Mouse (Mus musculus) hindbrain, embryonic 14.5 days (tissue): ENCODE measurements around the gene Ezh1. TPM values are rescaled to one million over a fixed set of nuclear protein-coding genes. Genes with fewer than 3 reads are reported as not detected.

ENCODE experiments used
- ATAC-seq: fragments of 200-750 bp; cut with Nextera tagmentation; 2 replicates; pipeline ENCODE4 v1.8.0; 2017; ENCODE audit warnings: moderate number of reproducible peaks, mild to moderate bottlenecking, moderate TSS enrichment, moderate library complexity; ENCODE audit not compliant: low FRiP score
- DNase-seq: peaks from one replicate; pipeline ENCODE4 v3.0.0-alpha.2; 2015; ENCODE audit warnings: low spot score
- H3K27ac ChIP-seq: fragments of 300-500 bp; sonication (generic); 2 replicates; pipeline ENCODE4 v1.5.1; 2014; ENCODE audit warnings: mild to moderate bottlenecking, moderate library complexity
- H3K27me3 ChIP-seq: fragments of 300-500 bp; sonication (generic); 2 replicates; pipeline ENCODE4 v1.6.1; 2014; ENCODE audit warnings: mild to moderate bottlenecking, low read length, mixed read lengths; ENCODE audit not compliant: control insufficient read depth, insufficient read depth
- H3K36me3 ChIP-seq: fragments of 300-500 bp; sonication (generic); replicated peaks from 2 replicates; pipeline ENCODE4 v1.6.1; 2014; ENCODE audit not compliant: control insufficient read depth, insufficient read depth
- H3K4me1 ChIP-seq: fragments of 300-500 bp; sonication (generic); replicated peaks from 2 replicates; pipeline ENCODE4 v1.6.1; 2014; ENCODE audit warnings: antibody characterized with exemption, low read length, mixed read lengths; ENCODE audit not compliant: control insufficient read depth, insufficient read depth
- H3K4me2 ChIP-seq: fragments of 300-500 bp; sonication (generic); replicated peaks from 2 replicates; pipeline ENCODE4 v1.6.1; 2014; ENCODE audit warnings: mild to moderate bottlenecking, moderate library complexity
- H3K4me3 ChIP-seq: fragments of 300-500 bp; sonication (generic); replicated peaks from 2 replicates; pipeline ENCODE4 v1.5.1; 2014; ENCODE audit warnings: mild to moderate bottlenecking, low read length
- H3K9ac ChIP-seq: fragments of 300-500 bp; sonication (generic); 2 replicates; pipeline ENCODE4 v1.6.1; 2014
- H3K9me3 ChIP-seq: fragments of 300-500 bp; sonication (generic); 2 replicates; pipeline ENCODE4 v1.6.1; 2016; ENCODE audit warnings: low read length; ENCODE audit not compliant: control insufficient read depth
- WGBS: fragments of 180-500 bp; shearing (Covaris S2); extraction: QIAGEN DNeasy Blood & Tissue Kit; methylation state at CpG from one replicate; pipeline ENCODE4 v1.1.7; 2014; 5-methylcytosine and 5-hydroxymethylcytosine counted together
- polyA plus RNA-seq: library from polyadenylated mRNA; unstranded; fragments of >200 nt; fragmentation: Nextera tagmentation; extraction: Ambion mirVana; gene quantifications from 2 replicates; pipeline ENCODE4 v1.2.1, GENCODE M21; 2014

Gene Ezh1
- polyA plus RNA-seq, 1 experiment from 2014 or later: 26.9 TPM

DNA sequence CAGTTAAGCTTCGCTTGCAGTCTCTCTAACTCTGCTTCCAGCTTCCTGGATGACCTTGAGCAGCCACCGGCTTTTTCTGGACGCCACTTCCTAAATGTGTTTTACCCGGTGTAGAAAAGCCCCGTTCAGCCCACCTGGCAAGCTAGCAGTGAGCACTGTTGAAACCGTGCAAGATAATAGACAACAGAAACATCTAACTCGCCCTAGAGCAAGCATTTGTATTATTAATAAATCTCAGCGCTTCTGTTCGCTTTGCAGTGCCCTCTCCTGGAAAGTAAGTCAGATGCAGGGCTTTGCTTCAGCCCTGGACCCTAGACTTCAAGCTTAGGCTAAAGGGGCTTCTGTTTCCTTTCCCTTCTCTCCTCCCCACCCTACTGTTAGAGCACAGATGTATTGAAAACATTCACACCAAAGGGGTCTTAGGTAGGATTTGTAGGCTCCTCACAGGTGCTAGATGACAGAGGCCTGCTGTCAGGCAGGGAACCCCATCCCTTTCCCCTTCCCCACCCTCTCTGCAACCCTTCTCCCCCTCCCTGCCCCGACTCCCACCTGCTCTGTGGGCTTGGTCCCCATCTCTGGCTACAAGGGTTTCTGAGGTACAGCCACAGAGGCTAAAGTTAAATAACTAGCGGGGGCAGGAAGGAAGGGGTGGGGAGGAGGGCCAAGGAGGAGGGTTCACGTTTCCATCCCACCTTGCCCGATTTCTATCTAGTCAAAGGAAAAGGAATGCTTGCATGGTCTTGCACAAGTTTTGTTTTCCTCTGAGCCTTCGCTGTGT is 51.2 kb downstream of the Ezh1 start, which contains the start of gene Ccr10:
Ccr10 (minus strand) TSS at position 593 of the 778 bp plus-strand sequence.
- H3K27me3 ChIP-seq: peaks cover 40% of the 10 kb centered on the region
- ATAC-seq: no peak
- H3K36me3 ChIP-seq: no peaks in the 10 kb centered on the region
- H3K4me1 ChIP-seq: peaks cover 50% of the 10 kb centered on the region
- 23% methylated on average over 14 of the region's 14 CpGs for WGBS
- peak within 1 kb of the TSS; percentile 63 for H3K4me2 ChIP-seq
- H3K27ac ChIP-seq: peak within 1 kb of the TSS; percentile 54
- peak within 1 kb of the TSS; percentile 41 for H3K4me3 ChIP-seq
- peak within 1 kb of the TSS; percentile 50 for H3K9ac ChIP-seq
- DNase-seq: peak; percentile 64
- H3K9me3 ChIP-seq: no peaks in the 10 kb centered on the region

DNA sequence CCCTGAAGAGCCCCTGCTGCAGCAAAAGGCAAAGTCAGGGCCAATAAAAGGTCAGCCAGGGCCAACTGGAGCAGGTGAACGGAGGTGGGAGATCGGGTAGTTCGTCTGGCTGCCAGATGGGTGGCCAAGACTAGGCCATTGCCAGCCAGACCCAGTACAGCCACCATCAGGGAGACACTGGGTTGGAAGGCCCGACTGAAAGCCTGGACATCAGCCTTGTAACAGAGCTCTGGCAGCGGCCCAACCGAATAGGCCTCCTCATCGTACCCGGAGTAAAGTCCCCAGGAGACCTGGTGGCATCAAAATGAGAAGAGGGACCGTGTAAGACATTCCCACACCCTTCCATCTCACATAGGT is 51.9 kb downstream of the Ezh1 start:
- ATAC-seq: no peak
- H3K4me1 ChIP-seq: peaks cover 56% of the 10 kb centered on the region
- 33% methylated on average over 9 of the region's 9 CpGs for WGBS

DNA sequence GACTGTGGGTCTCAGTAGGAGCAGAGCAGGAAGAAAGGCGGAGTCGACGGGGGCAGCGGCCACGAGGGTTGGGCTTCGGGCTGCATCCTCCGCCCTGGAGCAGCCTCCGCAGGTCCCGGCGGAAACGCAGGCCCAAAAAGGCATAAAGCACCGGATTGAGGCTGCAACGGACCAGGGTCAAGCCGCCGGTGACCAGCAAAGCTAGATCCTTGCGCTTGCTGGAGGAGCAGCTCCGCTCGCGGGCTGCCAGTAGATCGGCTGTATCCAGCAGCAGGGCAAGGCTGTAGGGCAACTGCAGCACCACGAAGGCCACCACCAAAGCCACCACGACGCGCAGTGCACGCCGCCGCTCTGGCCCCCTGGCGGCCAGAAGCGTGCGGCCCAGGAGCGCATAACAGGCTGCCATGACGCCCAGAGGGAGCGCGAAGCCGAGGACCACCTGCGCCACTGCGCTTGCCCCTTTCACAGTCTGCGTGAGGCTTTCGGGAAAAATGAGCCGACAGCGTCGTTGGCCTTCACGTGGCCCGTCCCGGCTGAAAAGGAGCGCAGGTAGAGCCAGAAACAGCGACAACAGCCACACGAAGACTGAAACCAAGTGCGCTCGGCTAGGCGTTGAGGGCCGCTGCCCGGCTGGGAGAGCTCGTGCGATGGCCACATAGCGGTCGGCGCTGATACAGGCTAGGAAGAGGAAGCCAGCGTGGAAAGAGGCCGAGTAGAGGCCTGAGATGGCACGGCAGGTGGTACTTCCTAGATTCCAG is 52.5 kb downstream of the Ezh1 start:
- H3K9me3 ChIP-seq: no peaks in the 10 kb centered on the region
- ATAC-seq (peak; percentile 59), DNase-seq (peak; percentile 79)
- H3K27me3 ChIP-seq: peaks cover 46% of the 10 kb centered on the region
- H3K27ac ChIP-seq: peak overlapping the region; percentile 60
- H3K4me1 ChIP-seq: peaks cover 62% of the 10 kb centered on the region
- peak overlapping the region; percentile 63 for H3K4me2 ChIP-seq
- peak overlapping the region; percentile 50 for H3K9ac ChIP-seq
- H3K4me3 ChIP-seq: peak overlapping the region; percentile 25
- no peaks in the 10 kb centered on the region for H3K36me3 ChIP-seq
- under 1% methylated on average over 55 of the region's 61 CpGs for WGBS

More for the DNA sequence above, 51.9 kb downstream of the Ezh1 start:
- peak overlapping the region; percentile 50 for H3K9ac ChIP-seq
- no peak overlapping the region for H3K27ac ChIP-seq
- H3K4me2 ChIP-seq: peak overlapping the region; percentile 63
- DNase-seq: no peak
- H3K4me3 ChIP-seq: peak overlapping the region; percentile 25
- H3K9me3 ChIP-seq: no peaks in the 10 kb centered on the region
- H3K27me3 ChIP-seq: peaks cover 41% of the 10 kb centered on the region
- H3K36me3 ChIP-seq: no peaks in the 10 kb centered on the region

DNA sequence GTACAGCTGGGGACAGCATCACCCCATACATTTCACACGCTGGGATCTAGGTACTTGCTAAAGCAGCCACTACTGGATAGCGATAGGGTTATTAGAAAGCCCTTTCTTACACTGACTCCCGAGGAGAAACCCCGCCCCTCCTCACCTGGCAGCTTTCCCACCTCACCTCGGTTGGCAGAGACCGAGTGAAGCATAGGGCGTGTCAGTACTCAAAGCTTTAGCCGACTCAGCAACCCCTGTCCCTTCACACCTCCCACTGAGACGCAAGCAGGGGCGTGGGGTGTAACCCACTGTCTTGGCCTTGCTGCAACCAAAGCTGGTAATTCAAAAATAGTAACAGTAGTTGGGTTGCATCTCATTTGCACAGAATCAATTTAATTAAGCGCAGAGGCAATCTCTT is 53.2 kb downstream of the Ezh1 start:
- Histone ChIP-seq H3K4me3 (no peak overlapping the region), H3K9me3 (no peaks in the 10 kb centered on the region), H3K27me3 (peaks cover 46% of the 10 kb centered on the region), H3K4me2 (peak overlapping the region; percentile 63), H3K4me1 (peaks cover 63% of the 10 kb centered on the region), H3K9ac (peak overlapping the region; percentile 50; the same call in 1 of the 2 replicates), H3K36me3 (no peaks in the 10 kb centered on the region), H3K27ac (peak overlapping the region; percentile 60; the same call in 1 of the 2 replicates)
- 5% methylated on average over 11 of the region's 11 CpGs for WGBS
- DNase-seq (no peak), ATAC-seq (no peak)

DNA sequence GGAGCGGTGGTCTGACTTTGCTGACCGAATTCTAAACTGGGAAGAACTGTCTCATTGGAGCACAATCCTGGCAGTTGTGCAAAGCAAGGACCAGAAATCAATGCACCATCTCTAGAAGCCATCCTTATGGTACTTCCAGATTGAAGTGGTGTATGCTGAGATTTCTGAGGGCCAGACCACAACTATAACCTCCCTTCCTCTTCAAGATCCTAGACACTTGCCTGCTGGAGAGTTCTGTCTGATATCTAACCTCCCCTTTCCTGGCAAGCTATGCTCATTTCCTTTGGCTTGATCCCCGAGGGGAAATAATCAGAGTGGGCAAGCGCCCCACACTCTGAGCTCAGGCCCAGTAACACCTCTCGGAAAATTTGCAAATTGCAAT is 53.8 kb downstream of the Ezh1 start:
- H3K27me3 ChIP-seq: peaks cover 46% of the 10 kb centered on the region
- peak overlapping the region; percentile 41 for H3K4me3 ChIP-seq
- no peak for ATAC-seq
- WGBS: 13% methylated on average over 5 of the region's 5 CpGs
- DNase-seq: no peak
- H3K9me3 ChIP-seq: no peaks in the 10 kb centered on the region
- H3K27ac ChIP-seq: peak overlapping the region; percentile 83
- H3K4me1 ChIP-seq: peaks cover 63% of the 10 kb centered on the region
- peak overlapping the region; percentile 62 for H3K9ac ChIP-seq
- peak overlapping the region; percentile 83 for H3K4me2 ChIP-seq
- H3K36me3 ChIP-seq: peaks cover 7% of the 10 kb centered on the region; the same call in 1 of the 2 replicates

DNA sequence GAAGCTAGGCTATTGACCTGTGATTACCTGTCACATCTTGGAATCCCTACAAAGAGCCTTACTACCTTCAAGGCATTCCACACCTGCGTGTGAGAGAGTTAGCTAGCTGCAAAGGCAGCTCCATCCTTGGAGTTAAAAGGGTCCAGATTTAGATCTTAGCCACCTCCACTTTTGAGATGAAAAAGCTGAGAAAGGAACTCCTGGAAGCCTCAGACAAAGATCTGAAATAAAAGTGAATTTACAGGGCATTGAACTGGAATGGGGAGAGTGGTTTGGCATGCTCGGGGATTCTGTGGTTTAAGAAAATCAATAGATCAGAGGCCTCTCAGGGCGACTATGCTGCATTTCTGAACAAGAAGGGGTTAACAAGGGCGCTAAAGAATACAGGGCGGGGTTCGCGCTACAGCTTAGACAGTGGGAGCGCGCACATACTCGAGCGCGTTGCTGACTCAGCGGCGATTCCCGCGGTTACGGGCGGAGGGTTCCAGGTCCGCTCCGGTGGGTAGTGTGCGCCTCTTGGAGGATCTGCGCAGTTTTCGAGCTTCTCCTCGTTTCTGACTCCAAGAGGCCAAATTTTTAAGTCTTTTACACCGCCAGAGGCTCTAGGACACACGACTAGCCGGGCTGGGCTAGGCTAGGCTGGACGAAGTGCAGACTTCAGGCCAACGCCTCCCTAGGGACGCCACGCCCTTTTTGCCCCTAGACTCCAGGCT is 54.4 kb downstream of the Ezh1 start:
- H3K4me1 ChIP-seq: peaks cover 57% of the 10 kb centered on the region
- peak; percentile 38; the same call in 1 of the 2 replicates for ATAC-seq

DNA sequence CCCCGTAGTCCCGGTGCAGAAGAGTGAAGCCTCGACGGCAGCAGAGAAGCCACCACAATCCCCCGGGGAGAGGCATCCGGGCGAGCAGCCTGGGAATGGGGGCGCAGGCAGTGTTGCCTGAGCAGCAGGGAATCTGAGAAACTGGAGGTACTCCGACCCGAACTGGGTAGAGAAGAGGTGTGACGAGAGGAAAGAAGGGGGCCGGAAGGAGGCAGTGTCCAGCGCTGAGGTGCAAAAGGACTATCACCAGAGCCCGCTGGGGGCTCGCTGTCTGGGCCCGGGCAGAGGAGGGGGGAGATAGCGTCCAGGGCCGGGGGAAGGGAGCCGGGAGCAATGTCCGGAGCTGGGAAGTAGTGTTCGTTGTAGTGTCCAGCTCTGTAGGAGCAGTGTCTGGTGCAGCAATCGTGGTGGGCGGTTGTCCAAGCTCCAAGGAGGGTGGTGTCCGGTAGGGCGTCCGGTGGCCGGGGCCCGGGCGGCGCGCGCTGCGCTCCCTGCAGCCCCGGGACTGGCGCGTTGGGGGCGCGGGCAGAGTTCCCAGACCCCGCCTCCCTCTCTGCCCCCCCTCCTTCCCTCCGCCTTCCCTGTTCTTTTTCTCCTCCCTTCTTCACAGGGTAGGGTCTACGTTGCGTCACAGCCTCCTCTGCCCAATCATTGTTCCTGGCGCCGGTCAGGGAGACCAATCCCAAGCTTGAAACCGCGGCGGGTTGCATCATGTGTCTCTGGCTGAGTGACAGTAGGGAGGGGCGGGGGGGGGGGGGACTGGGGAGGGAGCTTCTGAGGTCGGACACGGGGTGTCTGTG is 55.3 kb downstream of the Ezh1 start, which contains the start of gene Plekhh3:
Plekhh3 (minus strand) TSS at position 541 of the 800 bp plus-strand sequence.
- H3K4me2 ChIP-seq: peak within 1 kb of the TSS; percentile 83
- under 1% methylated on average over 48 of the region's 50 CpGs for WGBS
- peaks cover 52% of the 10 kb centered on the region for H3K4me1 ChIP-seq
- peak; percentile 93 for DNase-seq
- peak within 1 kb of the TSS; percentile 68 for H3K9ac ChIP-seq
- peak; percentile 96 for ATAC-seq
- peaks cover 49% of the 10 kb centered on the region for H3K27me3 ChIP-seq
- H3K27ac ChIP-seq: peak within 1 kb of the TSS; percentile 83
- H3K36me3 ChIP-seq: peaks cover 21% of the 10 kb centered on the region
- H3K9me3 ChIP-seq: no peaks in the 10 kb centered on the region
- H3K4me3 ChIP-seq: peak within 1 kb of the TSS; percentile 61

More for the DNA sequence above, 54.4 kb downstream of the Ezh1 start:
- Histone ChIP-seq H3K36me3 (peaks cover 12% of the 10 kb centered on the region; the same call in 1 of the 2 replicates), H3K9ac (peak overlapping the region; percentile 62), H3K27ac (peak overlapping the region; percentile 83), H3K27me3 (peaks cover 46% of the 10 kb centered on the region), H3K9me3 (no peaks in the 10 kb centered on the region), H3K4me3 (peak overlapping the region; percentile 41), H3K4me2 (peak overlapping the region; percentile 83)
- under 1% methylated on average over 31 of the region's 31 CpGs for WGBS
- peak; percentile 84 for DNase-seq

DNA sequence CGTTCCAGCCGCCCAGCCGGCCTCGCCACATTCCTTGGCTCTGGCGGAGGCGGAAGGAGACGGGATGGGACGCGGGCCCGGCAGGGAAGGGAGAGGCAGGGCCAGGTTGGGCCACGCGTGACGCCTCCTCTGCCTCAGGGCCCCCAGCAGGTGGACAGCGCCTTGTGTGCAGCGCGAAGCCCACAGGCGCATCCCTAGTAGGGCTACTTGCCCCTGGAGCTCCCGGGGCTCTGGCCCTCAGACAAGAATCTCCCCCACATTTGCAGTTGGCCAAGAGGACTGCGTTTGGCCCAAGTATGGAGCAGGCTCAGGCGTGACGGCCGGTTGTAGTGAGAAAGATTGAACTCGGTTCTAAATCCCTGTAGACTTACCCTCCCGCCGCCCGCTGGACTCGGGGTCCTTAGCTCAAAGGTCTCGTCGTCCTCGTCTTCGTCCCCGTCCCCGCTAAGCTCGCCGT is 55.9 kb downstream of the Ezh1 start, which contains the start of gene Cntnap1:
Cntnap1 (plus strand) TSS at position 170 of the 457 bp plus-strand sequence.
- Histone ChIP-seq H3K9me3 (no peaks in the 10 kb centered on the region), H3K9ac (peak within 1 kb of the TSS; percentile 68), H3K4me3 (peak within 1 kb of the TSS; percentile 61), H3K27me3 (peaks cover 54% of the 10 kb centered on the region), H3K27ac (peak within 1 kb of the TSS; percentile 75), H3K4me1 (peaks cover 51% of the 10 kb centered on the region), H3K36me3 (peaks cover 24% of the 10 kb centered on the region), H3K4me2 (peak within 1 kb of the TSS; percentile 70)
- under 1% methylated on average over 34 of the region's 35 CpGs for WGBS
- ATAC-seq (no peak), DNase-seq (peak; percentile 47)
